Mouse (Mus musculus) limb, embryonic 13.5 days (tissue): ENCODE data around the gene Pdrg1. TPM values are rescaled to one million over a fixed set of nuclear protein-coding genes. Genes with fewer than 3 reads are reported as not detected.

ENCODE experiments used
- ATAC-seq: fragments of 200-750 bp; cut with Nextera tagmentation; 2 replicates; pipeline ENCODE4 v1.8.0; 2017; ENCODE audit warnings: low read depth, moderate number of reproducible peaks, moderate TSS enrichment; ENCODE audit not compliant: low FRiP score
- H3K27ac ChIP-seq: fragments of 300-500 bp; sonication (generic); 2 replicates; pipeline ENCODE4 v1.5.1; 2015; ENCODE audit warnings: inconsistent platforms, mild to moderate bottlenecking, moderate library complexity
- H3K27me3 ChIP-seq: fragments of 300-500 bp; sonication (generic); 2 replicates; pipeline ENCODE4 v1.6.1; 2015; ENCODE audit warnings: mild to moderate bottlenecking, inconsistent platforms
- H3K36me3 ChIP-seq: fragments of 300-500 bp; sonication (generic); 2 replicates; pipeline ENCODE4 v1.6.1; 2015; ENCODE audit warnings: inconsistent platforms, mild to moderate bottlenecking, moderate library complexity
- H3K4me1 ChIP-seq: fragments of 300-500 bp; sonication (generic); 2 replicates; pipeline ENCODE4 v1.6.1; 2015; ENCODE audit warnings: inconsistent platforms
- H3K4me2 ChIP-seq: fragments of 300-500 bp; sonication (generic); replicated peaks from 2 replicates; pipeline ENCODE4 v1.6.1; 2015; ENCODE audit warnings: inconsistent platforms, mild to moderate bottlenecking, moderate library complexity
- H3K4me3 ChIP-seq: fragments of 300-500 bp; sonication (generic); 2 replicates; pipeline ENCODE4 v1.5.1; 2015; ENCODE audit warnings: moderate library complexity, mild to moderate bottlenecking, inconsistent platforms
- H3K9ac ChIP-seq: fragments of 300-500 bp; sonication (generic); 2 replicates; pipeline ENCODE4 v1.6.1; 2015; ENCODE audit warnings: mild to moderate bottlenecking, inconsistent platforms
- H3K9me3 ChIP-seq: fragments of 300-500 bp; sonication (generic); 2 replicates; pipeline ENCODE4 v1.6.1; 2016; ENCODE audit warnings: inconsistent platforms
- WGBS: fragments of 180-500 bp; shearing (Covaris S2); methylation state at CpG from one replicate; pipeline ENCODE4 v1.1.7; 2015; 5-methylcytosine and 5-hydroxymethylcytosine counted together
- polyA plus RNA-seq: library from polyadenylated mRNA; unstranded; fragments of >200 nt; fragmentation: Nextera tagmentation; extraction: Ambion mirVana; gene quantifications from 2 replicates; pipeline ENCODE4 v1.2.1, GENCODE M21; 2015

Pdrg1 gene
- polyA plus RNA-seq, 1 experiment from 2014 or later: 126 TPM

DNA sequence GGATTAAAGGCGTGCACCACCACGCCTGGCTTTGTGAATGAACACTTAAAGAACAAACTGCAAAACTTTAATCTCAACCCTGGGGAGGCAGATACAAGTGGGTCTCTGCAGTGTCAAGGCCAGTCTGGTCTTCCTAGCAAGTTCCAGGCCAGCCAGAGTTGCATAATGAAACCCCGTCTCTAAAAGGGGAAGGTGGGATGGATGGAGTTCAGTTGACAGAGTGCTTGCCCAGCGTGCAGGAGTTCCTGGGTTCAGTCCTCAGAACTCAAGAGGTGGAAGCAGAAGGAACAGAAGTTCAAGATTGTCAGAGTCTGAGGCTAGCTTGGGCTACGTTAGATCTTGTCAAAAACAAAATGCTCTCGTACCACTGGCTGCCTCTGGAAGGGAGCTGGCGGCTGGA lies 10.8 kb upstream of the Pdrg1 start:
- Histone ChIP-seq H3K9me3 (no peaks in the 10 kb centered on the region), H3K9ac (no peak overlapping the region), H3K27ac (no peak overlapping the region), H3K4me3 (no peak overlapping the region), H3K4me1 (no peaks in the 10 kb centered on the region), H3K4me2 (no peak overlapping the region), H3K36me3 (no peaks in the 10 kb centered on the region), H3K27me3 (peaks cover 48% of the 10 kb centered on the region)
- ATAC-seq: no peak
- WGBS: 80% methylated on average over 7 of the region's 7 CpGs

DNA sequence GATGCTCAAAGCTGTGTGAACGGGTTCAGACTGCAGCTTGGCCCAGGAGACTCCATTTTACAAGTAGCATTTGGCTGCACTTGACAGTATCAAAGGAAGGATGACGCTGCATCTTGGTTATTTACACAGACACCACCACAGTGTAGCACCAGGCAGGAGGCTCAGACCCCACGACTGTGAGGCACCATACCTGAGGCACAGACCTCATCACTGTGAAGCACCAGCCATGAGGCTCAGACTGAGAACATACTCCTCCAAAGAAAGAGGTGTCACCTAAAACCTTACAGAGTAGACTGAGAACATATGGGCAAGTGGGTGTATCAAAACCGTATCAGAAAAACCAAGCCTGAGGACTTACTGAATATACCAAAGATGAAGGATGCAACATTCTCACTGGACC lies 7.6 kb upstream of the Pdrg1 start:
- no peak for ATAC-seq
- Histone ChIP-seq H3K4me2 (no peak overlapping the region), H3K27ac (no peak overlapping the region), H3K9ac (no peak overlapping the region), H3K36me3 (no peaks in the 10 kb centered on the region), H3K4me3 (no peak overlapping the region), H3K27me3 (peaks cover 23% of the 10 kb centered on the region), H3K9me3 (no peaks in the 10 kb centered on the region), H3K4me1 (no peaks in the 10 kb centered on the region)
- WGBS: 55% methylated on average over 4 of the region's 4 CpGs

DNA sequence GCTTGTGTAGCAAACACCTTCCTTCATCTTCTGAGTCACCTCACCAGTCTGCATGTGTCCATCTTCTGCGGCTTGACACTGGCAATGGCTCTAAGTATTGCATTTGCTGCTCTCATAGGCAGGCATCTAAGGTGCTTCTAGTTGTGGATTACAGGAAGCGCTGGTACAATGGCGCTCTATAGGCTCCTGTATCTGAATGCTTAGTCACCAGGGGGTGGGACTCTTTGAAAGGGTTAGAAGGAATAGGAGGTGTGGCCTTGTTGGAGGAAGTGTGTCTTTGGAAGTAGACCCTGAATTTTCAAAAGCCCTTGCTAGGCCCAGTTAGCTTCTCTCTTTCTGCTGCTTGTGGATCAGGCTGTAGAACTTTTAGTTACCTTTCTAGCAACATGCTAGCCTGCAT lies 5.9 kb upstream of the Pdrg1 start:
- H3K9me3 ChIP-seq: no peaks in the 10 kb centered on the region
- WGBS: 73% methylated on average over 3 of the region's 3 CpGs
- no peak overlapping the region for H3K27ac ChIP-seq
- H3K9ac ChIP-seq: no peak overlapping the region
- no peaks in the 10 kb centered on the region for H3K36me3 ChIP-seq
- no peak overlapping the region for H3K4me3 ChIP-seq
- peaks cover 24% of the 10 kb centered on the region; the same call in 1 of the 2 replicates for H3K27me3 ChIP-seq
- ATAC-seq: no peak
- H3K4me2 ChIP-seq: no peak overlapping the region
- no peaks in the 10 kb centered on the region for H3K4me1 ChIP-seq

DNA sequence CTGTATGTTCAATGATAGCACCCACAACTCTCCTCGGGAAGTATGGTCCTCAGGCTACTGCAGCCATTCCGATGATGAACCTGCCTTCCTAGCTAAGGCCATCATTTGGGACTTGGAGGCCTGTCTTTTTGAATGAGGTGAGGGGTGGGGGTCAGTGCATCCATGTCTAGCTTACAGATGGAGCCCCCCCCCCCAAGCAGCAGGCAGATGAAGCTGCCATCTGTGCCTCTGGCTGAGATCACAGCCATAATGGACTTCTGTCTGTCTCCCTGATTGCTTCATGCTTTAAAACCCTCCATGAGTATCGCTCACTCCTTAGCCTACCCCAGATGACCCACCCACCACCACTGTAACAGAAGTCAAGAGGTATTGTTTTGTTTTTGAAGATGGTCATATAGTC lies 4.1 kb upstream of the Pdrg1 start:
- H3K9me3 ChIP-seq: no peaks in the 10 kb centered on the region
- peaks cover 22% of the 10 kb centered on the region; the same call in 1 of the 2 replicates for H3K27me3 ChIP-seq
- 83% methylated on average over 3 of the region's 3 CpGs for WGBS
- no peak overlapping the region for H3K4me3 ChIP-seq
- H3K9ac ChIP-seq: no peak overlapping the region
- no peak overlapping the region for H3K27ac ChIP-seq
- no peaks in the 10 kb centered on the region for H3K36me3 ChIP-seq
- ATAC-seq: no peak
- peaks cover 8% of the 10 kb centered on the region for H3K4me1 ChIP-seq
- no peak overlapping the region for H3K4me2 ChIP-seq

DNA sequence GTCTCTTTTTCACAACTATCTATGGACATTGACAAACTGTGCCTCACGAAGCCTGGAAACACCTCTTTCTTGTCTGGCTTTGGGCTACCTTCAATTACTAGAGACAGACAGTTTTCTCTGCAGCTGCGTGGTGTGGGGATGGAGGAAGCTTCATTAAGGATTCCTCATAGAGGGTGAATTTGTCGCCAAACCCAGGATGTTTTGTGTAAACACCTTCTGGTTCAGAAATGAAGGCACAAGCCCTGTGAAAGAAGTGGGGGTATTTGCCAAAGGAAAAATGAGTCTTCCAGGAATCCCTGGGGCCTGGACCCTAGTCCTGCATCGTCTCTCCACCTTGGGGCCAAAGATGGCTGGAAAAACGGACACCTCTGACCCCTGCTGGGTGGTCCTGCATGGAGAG lies 1.6 kb upstream of the Pdrg1 start:
- Histone ChIP-seq H3K27me3 (peaks cover 20% of the 10 kb centered on the region; the same call in 1 of the 2 replicates), H3K36me3 (peaks cover 20% of the 10 kb centered on the region), H3K4me3 (no peak overlapping the region), H3K27ac (no peak overlapping the region), H3K9me3 (no peaks in the 10 kb centered on the region), H3K9ac (peak overlapping the region; percentile 8; the same call in 1 of the 2 replicates), H3K4me1 (peaks cover 15% of the 10 kb centered on the region), H3K4me2 (no peak overlapping the region)
- WGBS: 42% methylated on average over 5 of the region's 5 CpGs
- ATAC-seq: no peak

DNA sequence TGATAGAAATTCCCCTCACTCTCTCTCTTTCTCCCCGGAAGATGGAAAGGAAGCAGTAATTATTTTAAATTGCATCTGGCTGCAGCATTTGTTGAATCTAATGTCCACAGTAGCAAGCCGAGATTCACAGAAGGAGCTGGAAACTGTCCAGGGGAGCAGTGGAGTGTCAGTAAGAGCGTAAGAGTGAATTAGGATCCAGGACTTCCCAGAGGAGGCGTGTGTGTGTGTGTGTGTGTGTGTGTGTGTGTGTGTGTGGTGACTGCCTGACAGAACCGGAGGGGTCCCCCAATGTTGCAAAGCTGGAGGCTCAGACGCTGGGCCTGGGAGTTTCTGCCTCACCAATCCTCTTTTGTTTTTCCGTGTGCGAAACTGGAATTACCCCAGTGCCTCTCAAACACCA lies 577 bp upstream of the Pdrg1 start:
- 45% methylated on average over 7 of the region's 8 CpGs for WGBS
- Histone ChIP-seq H3K4me2 (peak overlapping the region; percentile 94), H3K4me3 (peak overlapping the region; percentile 90; the same call in 1 of the 2 replicates)

DNA sequence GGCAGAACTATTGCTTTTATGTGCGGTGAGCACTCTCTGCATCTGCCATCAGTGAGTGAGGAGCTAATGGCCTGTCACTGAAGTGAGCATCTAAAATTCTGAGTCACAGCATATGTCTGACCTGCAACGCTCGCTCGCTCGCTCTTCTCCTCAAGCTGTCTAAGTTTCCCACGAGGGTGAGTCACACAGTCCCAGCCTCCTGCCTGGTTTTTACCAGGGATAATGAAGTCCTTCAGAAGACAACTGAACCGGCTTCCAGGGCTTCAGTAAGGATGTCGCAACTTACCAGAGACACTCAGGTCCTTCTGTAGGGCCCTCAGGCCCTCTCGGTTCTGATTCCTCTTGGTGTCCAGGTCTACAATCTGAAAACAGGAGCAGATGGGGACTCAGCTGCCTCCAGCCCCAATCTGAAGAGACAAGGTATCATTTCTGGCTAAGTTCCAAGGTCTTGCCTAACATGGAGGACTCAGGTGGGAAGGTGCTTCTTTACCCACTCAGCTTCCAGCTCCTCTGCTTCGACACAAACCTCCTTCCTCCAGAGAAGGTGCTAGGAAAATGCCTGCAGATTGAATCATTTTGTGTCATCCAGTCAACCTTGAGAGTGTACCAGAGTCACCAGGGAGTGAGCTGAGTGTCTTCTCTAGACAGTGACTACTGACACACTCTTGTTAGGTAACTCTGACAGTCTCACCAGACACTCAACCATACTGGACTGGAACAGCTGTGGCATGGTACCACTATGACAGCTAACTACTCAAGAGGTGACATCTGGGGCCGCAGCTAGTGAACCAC lies 1.3 kb downstream of the Pdrg1 start:
- H3K9ac ChIP-seq: peak overlapping the region; percentile 93
- peak overlapping the region; percentile 94 for H3K4me2 ChIP-seq
- no peak overlapping the region for H3K27ac ChIP-seq
- H3K4me1 ChIP-seq: peaks cover 15% of the 10 kb centered on the region
- 91% methylated on average over 11 of the region's 11 CpGs for WGBS
- H3K4me3 ChIP-seq: peak overlapping the region; percentile 90
- no peaks in the 10 kb centered on the region for H3K9me3 ChIP-seq
- peaks cover 47% of the 10 kb centered on the region for H3K36me3 ChIP-seq
- ATAC-seq: no peak
- H3K27me3 ChIP-seq: peaks cover 16% of the 10 kb centered on the region; the same call in 1 of the 2 replicates

More for the DNA sequence above, 577 bp upstream of the Pdrg1 start:
- Histone ChIP-seq H3K9ac (no peak overlapping the region), H3K4me1 (peaks cover 15% of the 10 kb centered on the region), H3K27ac (no peak overlapping the region), H3K36me3 (peaks cover 28% of the 10 kb centered on the region), H3K27me3 (peaks cover 20% of the 10 kb centered on the region; the same call in 1 of the 2 replicates), H3K9me3 (no peaks in the 10 kb centered on the region)
- ATAC-seq: no peak

DNA sequence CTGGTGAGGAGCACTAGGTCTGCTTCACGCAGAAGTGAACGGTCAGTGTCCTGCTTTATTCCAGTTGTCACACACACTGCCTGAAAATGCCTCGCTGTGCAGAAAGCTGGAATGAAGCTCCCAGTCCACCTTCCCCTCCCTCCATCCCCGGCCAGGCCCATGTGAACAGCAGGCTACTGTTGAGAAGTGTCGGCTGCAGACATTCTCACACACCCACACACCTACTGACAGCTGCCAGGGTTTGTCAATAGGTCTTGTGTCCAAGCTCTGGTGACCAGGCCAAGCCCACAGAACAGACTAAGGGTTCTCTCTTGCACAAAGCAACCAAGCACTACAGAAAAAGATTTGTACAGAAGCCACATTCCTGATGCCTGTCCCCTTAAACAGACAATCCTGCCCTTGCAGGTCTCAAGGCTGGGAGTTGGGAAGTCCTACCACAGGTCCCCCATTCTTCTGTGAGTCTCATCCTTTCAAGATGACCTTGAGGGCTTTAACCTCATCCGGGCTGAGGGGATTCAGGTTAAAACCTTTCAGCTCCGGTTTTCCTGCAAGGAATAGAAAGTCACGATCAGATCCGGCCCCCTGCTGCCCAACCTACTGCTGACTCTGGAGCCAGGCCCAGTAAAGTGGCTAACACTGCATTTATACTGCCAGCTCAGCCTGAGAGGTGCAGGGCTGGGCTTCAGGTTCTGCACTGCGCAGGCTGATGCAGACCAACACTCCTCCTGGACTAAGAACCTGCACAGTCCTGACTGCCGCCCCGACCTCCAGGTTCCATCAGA lies 5.8 kb downstream of the Pdrg1 start:
- ATAC-seq: no peak
- H3K4me2 ChIP-seq: no peak overlapping the region
- no peak overlapping the region for H3K9ac ChIP-seq
- H3K36me3 ChIP-seq: peaks cover 67% of the 10 kb centered on the region
- peaks cover 7% of the 10 kb centered on the region for H3K4me1 ChIP-seq
- no peaks in the 10 kb centered on the region for H3K9me3 ChIP-seq
- H3K4me3 ChIP-seq: no peak overlapping the region
- WGBS: 89% methylated on average over 12 of the region's 12 CpGs
- H3K27me3 ChIP-seq: no peaks in the 10 kb centered on the region
- no peak overlapping the region for H3K27ac ChIP-seq

DNA sequence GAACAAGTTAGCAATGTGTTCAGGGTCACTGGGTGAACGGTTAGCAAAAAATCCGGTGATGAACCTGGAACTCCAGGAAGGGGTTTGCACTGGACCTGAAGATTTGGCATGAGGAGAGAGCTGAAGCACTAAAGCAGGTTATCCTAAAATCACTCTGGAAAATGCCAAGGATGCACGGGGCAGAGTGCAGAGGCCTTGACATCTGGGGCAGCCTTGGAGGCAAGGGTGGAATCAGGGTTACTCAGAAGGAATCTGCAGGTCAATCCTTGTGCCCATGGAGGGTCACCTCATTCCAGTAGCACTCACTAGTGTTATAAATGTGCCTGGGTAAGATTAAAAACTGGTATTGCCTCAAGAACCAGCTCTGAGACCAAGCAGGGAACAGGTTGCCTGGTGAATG lies 9.2 kb downstream of the Pdrg1 start:
- Histone ChIP-seq H3K9ac (no peak overlapping the region), H3K4me3 (no peak overlapping the region), H3K36me3 (peaks cover 41% of the 10 kb centered on the region), H3K27me3 (no peaks in the 10 kb centered on the region), H3K27ac (no peak overlapping the region), H3K9me3 (no peaks in the 10 kb centered on the region), H3K4me2 (no peak overlapping the region), H3K4me1 (no peaks in the 10 kb centered on the region)
- 87% methylated on average over 3 of the region's 3 CpGs for WGBS
- no peak for ATAC-seq

DNA sequence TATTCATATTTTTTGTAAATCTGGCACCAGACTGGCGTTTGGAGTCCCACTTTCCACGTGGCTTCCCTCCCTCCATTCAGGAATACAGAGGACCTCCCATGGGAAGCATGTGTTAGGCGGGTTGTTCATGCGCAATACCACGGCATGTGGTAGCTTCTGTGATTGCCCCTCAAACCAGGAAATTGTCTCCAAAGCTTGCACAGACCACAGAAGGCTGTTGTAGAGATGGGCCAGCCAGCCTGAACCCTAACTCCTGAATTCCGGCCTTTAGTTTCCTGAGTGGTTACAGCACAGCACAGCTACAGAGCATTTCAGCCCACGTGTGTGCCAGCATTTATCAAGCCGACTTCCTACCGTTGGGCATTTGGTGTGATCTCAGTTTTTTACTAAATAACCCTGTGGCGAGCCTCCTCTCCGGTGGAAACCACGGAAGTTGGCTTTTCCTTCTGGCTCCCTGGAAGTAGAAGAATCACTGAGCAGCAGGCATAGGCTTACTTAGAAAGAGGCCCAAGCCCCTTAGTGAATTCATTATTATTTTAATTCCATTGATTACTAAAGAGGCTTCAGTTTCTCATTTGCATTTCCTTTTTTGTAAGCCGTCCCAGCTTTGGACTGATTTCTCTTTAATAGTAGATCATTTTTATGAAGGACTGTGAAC lies 11.4 kb downstream of the Pdrg1 start:
- ATAC-seq: no peak
- 66% methylated on average over 13 of the region's 13 CpGs for WGBS
- H3K9ac ChIP-seq: no peak overlapping the region
- H3K27me3 ChIP-seq: no peaks in the 10 kb centered on the region
- no peak overlapping the region for H3K4me3 ChIP-seq
- no peak overlapping the region for H3K4me2 ChIP-seq
- peaks cover 20% of the 10 kb centered on the region for H3K36me3 ChIP-seq
- H3K9me3 ChIP-seq: no peaks in the 10 kb centered on the region
- H3K27ac ChIP-seq: no peak overlapping the region
- H3K4me1 ChIP-seq: no peaks in the 10 kb centered on the region

DNA sequence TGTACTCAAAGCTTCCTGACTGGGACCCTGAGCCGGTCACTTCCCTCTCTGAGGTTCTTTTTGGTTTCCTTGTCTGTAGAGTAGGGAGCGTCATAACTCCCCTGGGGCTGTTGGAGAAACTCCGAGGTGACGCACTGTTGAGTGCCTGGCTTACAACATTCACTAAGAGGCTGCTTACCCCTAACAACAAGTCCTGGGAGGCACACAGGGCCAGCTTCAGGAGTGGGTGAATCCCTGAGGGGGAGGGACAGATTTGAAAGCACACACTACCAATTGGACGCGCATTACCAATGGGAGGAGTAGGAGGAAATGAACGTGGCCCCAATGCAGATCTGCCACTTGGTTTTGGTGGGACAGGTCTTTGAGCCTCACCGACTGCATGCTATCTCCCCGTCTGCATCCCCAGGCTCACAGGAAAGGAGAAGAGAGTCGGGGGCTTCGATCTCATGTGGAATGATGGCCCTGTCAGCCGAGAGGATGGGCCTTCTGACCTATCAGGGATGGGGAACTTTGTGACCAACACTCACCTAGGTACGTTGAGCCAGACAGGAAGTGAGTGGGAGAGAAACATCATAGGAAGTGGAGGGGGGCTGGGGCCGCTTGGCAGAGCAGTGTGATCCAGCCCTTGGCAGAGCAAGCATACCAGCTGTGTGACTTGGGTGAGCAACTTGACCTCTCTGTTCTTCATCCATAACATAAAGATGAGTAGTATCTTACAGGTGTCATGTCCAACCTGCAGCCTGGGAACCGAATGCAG lies 12.6 kb downstream of the Pdrg1 start:
- Histone ChIP-seq H3K4me2 (no peak overlapping the region), H3K4me3 (no peak overlapping the region), H3K9me3 (no peaks in the 10 kb centered on the region), H3K9ac (no peak overlapping the region), H3K27me3 (no peaks in the 10 kb centered on the region), H3K36me3 (peaks cover 8% of the 10 kb centered on the region), H3K27ac (no peak overlapping the region), H3K4me1 (no peaks in the 10 kb centered on the region)
- no peak for ATAC-seq
- 75% methylated on average over 15 of the region's 15 CpGs for WGBS
